Mouse (Mus musculus) heart, adult 9 months (tissue): ENCODE data around the gene Arl5c.
A peak's percentile ranks its signal among the peaks of the same experiment; 100 is the strongest.

Source experiments
- DNase-seq, 2 experiments: peaks; one replicate each; pipeline ENCODE4 v3.0.0; 2022; ENCODE audit warnings: low spot score in 2 of 2

The Arl5c gene

DNA sequence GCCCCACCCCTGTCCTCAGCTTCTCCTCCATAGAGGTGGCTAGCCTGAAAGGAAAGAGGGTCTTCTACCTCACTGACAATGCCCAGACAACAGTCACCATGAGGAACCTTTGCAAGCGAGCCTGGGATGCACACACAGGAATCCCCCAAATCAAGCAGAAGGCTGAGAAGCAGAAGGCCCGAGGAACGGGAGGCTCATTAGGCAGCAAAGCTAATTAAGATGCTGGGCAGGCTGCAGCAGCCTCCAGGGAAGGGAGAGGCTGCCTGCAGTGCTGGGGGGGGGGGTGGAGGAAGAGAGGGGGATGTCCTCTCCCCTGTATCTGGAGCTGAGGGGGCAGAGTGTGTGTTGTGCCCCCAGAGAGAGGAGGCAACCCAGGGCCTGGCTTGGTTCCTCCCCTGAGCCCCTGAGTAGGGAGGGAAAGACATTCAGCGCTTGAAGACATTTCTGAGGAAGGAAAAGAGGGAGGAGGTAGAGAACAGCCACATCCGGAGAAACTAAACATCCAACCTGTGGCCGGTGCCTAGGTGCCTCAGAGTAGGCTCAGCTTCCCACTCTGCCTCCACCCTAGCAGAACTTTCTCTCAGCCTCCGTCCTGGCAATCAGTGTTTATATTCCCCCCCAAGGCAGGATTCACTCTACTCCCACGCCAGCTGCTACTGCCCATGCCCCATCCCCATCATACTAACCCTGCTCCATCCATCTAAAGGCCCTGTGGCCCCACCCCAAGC lies 24.1 kb upstream of the Arl5c start:
- DNase-seq, result no peak

DNA sequence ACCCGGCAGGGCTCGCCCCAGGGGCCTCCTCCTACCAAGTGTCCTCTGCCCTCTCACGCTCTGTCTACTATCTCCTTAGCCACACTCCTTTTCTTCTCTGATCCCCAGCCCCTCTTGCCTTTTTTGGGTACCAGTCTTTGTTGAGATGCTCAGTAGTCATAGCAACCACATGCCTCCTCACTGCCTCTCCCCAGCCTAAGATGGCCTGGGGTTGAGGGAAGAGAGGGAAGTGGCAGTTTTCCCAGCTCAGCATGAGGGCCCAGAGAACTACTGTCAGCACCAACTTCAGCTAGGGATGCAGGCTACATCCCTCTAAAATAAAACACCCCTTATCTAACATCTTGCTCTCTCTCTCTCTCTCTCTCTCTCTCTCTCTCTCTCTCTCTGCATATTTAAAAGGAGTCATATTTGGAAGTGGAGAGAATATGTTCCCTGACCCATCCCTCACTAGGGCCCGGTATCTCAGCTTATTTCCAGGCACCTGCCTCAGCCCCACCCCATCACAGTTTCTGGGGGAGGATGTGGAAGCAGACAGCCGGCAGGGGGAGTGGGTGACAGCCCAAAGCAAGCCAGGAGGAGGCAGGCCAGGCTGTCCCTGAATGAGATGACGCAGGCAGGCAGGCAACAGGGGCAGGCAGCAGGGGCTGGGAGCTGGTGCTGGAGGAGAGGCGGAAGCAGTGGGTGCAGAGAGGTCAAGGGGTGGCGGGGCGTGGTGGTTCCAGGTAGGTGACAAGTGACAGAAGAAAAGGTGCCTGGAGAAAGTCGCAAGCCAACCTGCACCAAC lies 23.1 kb upstream of the Arl5c start:
- DNase-seq, result no peak

DNA sequence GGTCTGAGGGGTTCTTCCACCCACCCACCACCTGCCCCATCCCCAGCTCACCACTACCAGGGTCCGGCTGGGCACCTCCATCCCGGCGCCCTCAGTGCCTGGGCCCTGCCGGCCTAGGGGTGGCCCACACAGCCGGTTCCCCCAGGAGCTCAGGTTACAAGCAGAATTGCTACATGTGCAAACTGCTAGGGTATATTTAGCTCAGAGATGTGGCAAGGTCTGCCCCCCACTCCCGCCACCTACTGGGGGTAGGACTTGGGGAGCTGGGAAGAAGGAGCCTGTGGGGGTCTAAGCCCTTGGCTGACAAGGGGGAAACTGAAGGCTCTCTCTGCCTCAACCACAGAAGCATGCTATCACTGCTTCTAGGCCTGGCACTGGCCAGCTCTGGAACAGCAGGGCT lies 22.2 kb upstream of the Arl5c start:
- no peak for DNase-seq

DNA sequence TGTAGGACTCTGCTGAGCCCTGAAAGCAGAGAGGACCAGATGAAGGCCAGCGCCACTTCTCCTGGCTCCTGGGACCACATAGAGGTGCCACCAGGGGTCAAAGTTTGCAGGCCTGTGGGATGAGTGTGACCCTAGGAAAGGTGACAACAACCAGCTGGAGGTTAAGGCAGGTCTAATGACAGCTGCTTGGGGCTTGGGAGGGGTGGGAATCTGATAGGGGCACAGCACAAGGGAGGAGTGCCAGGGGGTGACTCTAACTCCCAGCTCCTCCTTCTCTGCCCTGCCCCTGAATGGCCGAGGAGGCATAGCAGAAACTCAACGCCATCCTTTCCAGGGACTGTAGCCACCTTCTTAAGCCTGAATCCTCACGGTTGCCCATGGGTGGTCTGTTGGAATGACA lies 20.8 kb upstream of the Arl5c start:
- no peak for DNase-seq

GRCm38 (mm10) chr11:98016177-98016576 lies 20.2 kb upstream of the Arl5c start:
- DNase-seq, result no peak

- no peak for DNase-seq
These were observed 16.9 kb upstream of the Arl5c start for GRCm38 (mm10) chr11:98012831-98013230.

GRCm38 (mm10) chr11:98011716-98012115 lies 15.7 kb upstream of the Arl5c start:
- DNase-seq, result no peak

- no peak for DNase-seq
These were observed 12.1 kb upstream of the Arl5c start for GRCm38 (mm10) chr11:98008087-98008486.

GRCm38 (mm10) chr11:98005686-98006085 lies 9.7 kb upstream of the Arl5c start:
- DNase-seq, result peak; percentile 52 to 78

DNA sequence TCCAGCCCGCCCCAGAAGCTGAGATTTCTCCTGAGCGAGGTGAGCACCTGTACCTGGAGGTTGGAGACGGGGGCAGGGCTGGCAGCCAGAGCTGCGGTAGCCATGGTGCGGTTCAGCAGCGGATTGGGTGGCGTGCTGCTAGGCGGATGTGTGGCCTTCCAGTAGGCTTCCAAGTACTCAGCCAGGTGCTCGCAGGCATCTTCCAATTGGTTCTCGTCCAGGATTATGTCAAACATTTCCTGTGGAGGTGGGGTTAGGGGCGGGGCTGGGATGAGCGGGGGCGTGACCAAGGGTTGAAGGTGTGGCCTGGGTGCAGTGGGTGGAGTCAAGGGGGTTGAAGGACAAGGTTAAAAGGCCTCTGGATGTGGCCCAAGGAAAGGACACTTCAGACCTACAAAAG lies 9.1 kb upstream of the Arl5c start:
- no peak for DNase-seq

GRCm38 (mm10) chr11:98004161-98004560 lies 8.2 kb upstream of the Arl5c start:
- no peak for DNase-seq

- DNase-seq, result no peak
These were observed 7.2 kb upstream of the Arl5c start for GRCm38 (mm10) chr11:98003171-98003671.

- peak in 1 of 2 experiments; percentile 69 for DNase-seq
These were observed 6.6 kb upstream of the Arl5c start for GRCm38 (mm10) chr11:98002627-98003026.

DNA sequence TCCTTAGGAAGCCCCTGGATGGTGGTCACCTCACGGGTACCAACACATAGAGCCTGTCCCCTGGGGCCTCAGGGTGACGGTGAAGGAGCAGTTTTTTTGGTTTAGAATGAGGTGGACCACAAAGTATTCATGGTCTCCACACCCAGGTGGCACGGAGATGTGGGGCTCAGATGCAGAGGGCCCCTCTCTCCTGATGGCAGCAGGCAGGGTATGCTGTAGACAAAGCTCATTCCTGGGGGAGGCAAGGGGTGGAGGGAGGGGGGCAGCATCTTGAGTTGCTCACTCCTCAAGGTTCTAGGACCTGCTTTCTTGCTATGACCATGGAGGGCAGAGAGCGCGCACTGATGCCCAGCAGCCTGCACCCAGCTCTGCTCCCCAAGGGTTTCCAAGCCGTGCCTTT lies 6.0 kb upstream of the Arl5c start:
- DNase-seq, result no peak

GRCm38 (mm10) chr11:98001351-98001824 lies 5.4 kb upstream of the Arl5c start:
- no peak for DNase-seq

GRCm38 (mm10) chr11:98000378-98001140 lies 4.6 kb upstream of the Arl5c start:
- DNase-seq, result no peak

- no peak for DNase-seq
These were observed 3.8 kb upstream of the Arl5c start for GRCm38 (mm10) chr11:97999748-98000147.

DNA sequence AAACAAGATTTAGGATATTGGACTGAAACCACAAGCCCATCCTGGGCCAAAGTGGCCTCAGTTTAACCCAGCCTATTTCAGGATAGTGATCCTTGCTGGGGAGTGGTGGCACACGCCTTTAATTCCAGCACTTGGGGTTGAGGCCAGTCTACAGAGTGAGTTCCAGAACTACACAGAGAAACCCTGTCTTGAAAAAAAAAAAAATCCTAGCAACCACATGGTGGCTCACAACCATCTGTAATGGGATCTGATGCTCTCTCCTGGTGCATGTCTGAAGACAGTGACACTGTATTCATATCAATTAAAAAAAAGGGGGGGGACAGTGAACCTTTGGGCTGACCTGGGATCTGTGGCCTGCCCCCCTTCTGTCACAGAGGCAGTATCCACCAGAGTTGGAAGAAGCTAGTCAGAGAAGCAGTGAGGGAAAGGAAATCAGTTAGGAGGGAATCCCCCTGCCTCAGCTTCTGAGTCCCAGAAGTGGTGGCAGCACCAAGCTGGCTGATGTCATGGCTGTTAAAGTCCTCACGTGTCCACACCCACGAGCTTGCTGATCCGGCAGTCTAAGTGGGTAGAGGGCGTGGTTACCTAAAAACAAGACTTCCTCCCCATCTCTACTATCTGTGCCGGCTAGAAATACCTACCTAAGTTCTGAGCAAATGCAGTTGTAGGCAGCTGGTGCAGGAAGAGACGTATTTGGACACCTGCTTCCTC lies 3.1 kb upstream of the Arl5c start:
- DNase-seq, result no peak

DNA sequence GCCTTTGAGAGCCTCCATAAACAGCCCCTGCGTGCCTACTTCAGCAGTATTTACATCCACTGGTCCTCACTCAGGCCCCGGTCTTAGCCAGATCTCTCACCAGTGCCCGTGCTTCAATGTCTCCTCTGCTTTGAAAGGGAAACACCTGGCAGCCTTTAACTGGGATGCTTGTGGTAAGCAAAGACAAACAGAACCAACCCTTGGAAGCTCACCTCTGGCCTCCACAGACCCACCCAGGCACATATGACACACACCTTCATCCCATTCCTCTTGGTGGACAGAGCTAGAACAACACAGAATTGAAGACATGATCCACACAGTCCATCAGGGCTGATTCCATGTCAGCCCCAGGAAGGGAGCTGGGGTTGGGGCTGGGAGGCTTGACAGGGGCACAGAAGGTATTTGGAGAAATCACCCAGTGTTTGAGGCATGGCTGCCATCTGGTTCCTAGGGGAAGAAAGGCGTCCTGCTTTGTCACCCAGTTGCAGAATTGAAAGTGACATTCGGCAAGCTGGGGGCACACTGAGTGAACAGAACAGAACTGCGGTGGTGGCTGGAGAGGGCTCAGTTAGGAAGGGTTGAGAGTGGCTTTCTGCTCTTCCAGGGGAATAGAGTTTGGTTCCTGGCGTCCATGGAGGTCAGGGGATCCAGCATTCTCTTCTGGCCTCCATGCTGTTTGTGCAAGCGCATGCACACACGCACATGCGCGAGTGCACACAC lies 2.3 kb upstream of the Arl5c start:
- no peak for DNase-seq

GRCm38 (mm10) chr11:97997387-97997960 lies 1.5 kb upstream of the Arl5c start:
- no peak for DNase-seq

DNA sequence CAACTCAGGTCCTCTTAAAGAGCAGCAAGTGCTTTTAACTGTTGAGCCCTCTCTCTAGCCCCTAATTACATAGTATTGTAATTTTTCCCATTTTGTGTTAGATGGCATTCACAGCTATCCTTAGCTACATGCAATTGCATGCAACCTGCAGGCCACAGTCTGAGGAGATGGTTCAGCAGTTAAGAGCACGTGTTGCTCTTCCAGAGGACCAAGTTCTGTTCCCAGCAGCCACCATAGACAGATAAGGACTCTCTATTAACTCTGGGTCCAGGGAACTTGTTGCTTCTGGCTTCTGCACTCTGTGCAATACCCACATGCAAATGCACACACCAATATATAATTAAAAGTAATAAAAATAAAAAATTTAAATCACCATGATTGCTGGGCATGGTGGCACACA lies 710 bp upstream of the Arl5c start:
- DNase-seq, result no peak
